Mouse (Mus musculus): ENCODE data around the gene Pgbd1. TPM values are rescaled to one million over a fixed set of nuclear protein-coding genes. Genes with fewer than 3 reads are reported as not detected.

Gene Pgbd1
- polyA plus RNA-seq, 1 experiment from 2014 or later: 0.39 TPM

- WGBS (ENCODE audit: insufficient replicate concordance): 62% methylated on average over 5 of the region's 5 CpGs
- Histone ChIP-seq H3K27ac (ENCODE audit: low read depth) (no peak overlapping the region), H3K27me3 (ENCODE audit: insufficient read depth, low read length) (no peaks in the 10 kb centered on the region), H3K4me3 (ENCODE audit: low read depth, low read length) (no peak overlapping the region), H3K36me3 (replicated peaks; ENCODE audit: insufficient read depth, low read length) (no peaks in the 10 kb centered on the region), H3K4me1 (ENCODE audit: insufficient read depth) (peaks cover 6% of the 10 kb centered on the region; the same call in 1 of the 2 replicates), H3K9me3 (ENCODE audit: low read length) (no peaks in the 10 kb centered on the region), H3K4me2 (ENCODE audit: low read depth, low read length) (no peak overlapping the region), H3K9ac (replicated peaks) (no peak overlapping the region)
- DNase-seq (no peak), ATAC-seq (no peak)
- TF ChIP-seq EP300 (IDR thresholded peaks at IDR 0.05; ENCODE audit: low read depth) (no peak), CTCF (IDR thresholded peaks at IDR 0.05; ENCODE audit: low read depth) (no peak)
Measured at GRCm38 (mm10) chr13:21423301-21423700, 17.6 kb downstream of the Pgbd1 start.

DNA sequence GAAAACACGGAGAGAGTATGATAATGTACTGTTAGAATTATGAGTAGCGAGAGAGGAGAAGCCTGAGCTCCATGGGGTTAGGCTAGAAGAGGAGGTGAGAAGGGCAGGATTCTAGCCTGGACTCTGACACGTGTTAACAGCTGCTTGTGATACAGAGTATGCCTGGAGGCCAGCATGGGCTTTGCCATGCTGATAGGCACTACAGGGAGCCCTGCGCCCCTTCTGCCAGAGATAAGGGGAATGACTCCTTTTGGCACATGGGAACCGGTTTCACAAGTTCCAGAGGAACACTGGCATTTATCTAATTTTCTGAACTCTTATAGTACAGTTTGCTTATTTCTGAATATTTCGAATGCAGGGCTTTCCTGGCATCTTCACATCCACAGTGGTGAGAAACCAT is 22.0 kb downstream of the Pgbd1 start:
- no peak overlapping the region for H3K4me3 ChIP-seq (ENCODE audit: low read depth, low read length)
- peak overlapping the region; percentile 65 for H3K27ac ChIP-seq (ENCODE audit: low read depth)
- TF ChIP-seq CTCF (IDR thresholded peaks at IDR 0.05; ENCODE audit: low read depth) (no peak), EP300 (IDR thresholded peaks at IDR 0.05; ENCODE audit: low read depth) (peak; percentile 91)
- H3K36me3 ChIP-seq (replicated peaks; ENCODE audit: insufficient read depth, low read length): no peaks in the 10 kb centered on the region
- H3K27me3 ChIP-seq (ENCODE audit: insufficient read depth, low read length): no peaks in the 10 kb centered on the region
- DNase-seq (peak; percentile 53), ATAC-seq (peak; percentile 95)
- H3K9me3 ChIP-seq (ENCODE audit: low read length): no peaks in the 10 kb centered on the region
- peak overlapping the region; percentile 30; the same call in 1 of the 2 replicates for H3K4me2 ChIP-seq (ENCODE audit: low read depth, low read length)
- 39% methylated on average over 6 of the region's 6 CpGs for WGBS (ENCODE audit: insufficient replicate concordance)
- peaks cover 22% of the 10 kb centered on the region; the same call in 1 of the 2 replicates for H3K4me1 ChIP-seq (ENCODE audit: insufficient read depth)
- no peak overlapping the region for H3K9ac ChIP-seq (replicated peaks)

- ATAC-seq: no peak
- H3K27ac ChIP-seq (ENCODE audit: low read depth): no peak overlapping the region
- no peaks in the 10 kb centered on the region for H3K9me3 ChIP-seq (ENCODE audit: low read length)
- no peaks in the 10 kb centered on the region for H3K36me3 ChIP-seq (replicated peaks; ENCODE audit: insufficient read depth, low read length)
- TF ChIP-seq CTCF (IDR thresholded peaks at IDR 0.05; ENCODE audit: low read depth): no peak
- TF ChIP-seq EP300 (IDR thresholded peaks at IDR 0.05; ENCODE audit: low read depth): no peak
- DNase-seq: no peak
- no peak overlapping the region for H3K9ac ChIP-seq (replicated peaks)
- H3K4me2 ChIP-seq (ENCODE audit: low read depth, low read length): no peak overlapping the region
- no peaks in the 10 kb centered on the region for H3K27me3 ChIP-seq (ENCODE audit: insufficient read depth, low read length)
- WGBS (ENCODE audit: insufficient replicate concordance): 78% methylated on average over 6 of the region's 6 CpGs
- no peak overlapping the region for H3K4me3 ChIP-seq (ENCODE audit: low read depth, low read length)
- H3K4me1 ChIP-seq (ENCODE audit: insufficient read depth): peaks cover 25% of the 10 kb centered on the region; the same call in 1 of the 2 replicates
Measured at GRCm38 (mm10) chr13:21417298-21418010, 23.4 kb downstream of the Pgbd1 start.

GRCm38 (mm10) chr13:21415750-21416149 is 25.1 kb downstream of the Pgbd1 start:
- Histone ChIP-seq H3K4me1 (ENCODE audit: insufficient read depth) (peaks cover 25% of the 10 kb centered on the region; the same call in 1 of the 2 replicates), H3K9ac (replicated peaks) (no peak overlapping the region)

GRCm38 (mm10) chr13:21415266-21415665 is 25.6 kb downstream of the Pgbd1 start:
- TF ChIP-seq CTCF (IDR thresholded peaks at IDR 0.05; ENCODE audit: low read depth): no peak
- no peak; the same call in 1 of the 2 replicates for TF ChIP-seq EP300 (IDR thresholded peaks at IDR 0.05; ENCODE audit: low read depth)

More at GRCm38 (mm10) chr13:21415750-21416149, 25.1 kb downstream of the Pgbd1 start:
- Histone ChIP-seq H3K4me2 (ENCODE audit: low read depth, low read length) (no peak overlapping the region), H3K9me3 (ENCODE audit: low read length) (no peaks in the 10 kb centered on the region), H3K36me3 (replicated peaks; ENCODE audit: insufficient read depth, low read length) (no peaks in the 10 kb centered on the region), H3K27ac (ENCODE audit: low read depth) (peak overlapping the region; percentile 82; the same call in 1 of the 2 replicates), H3K27me3 (ENCODE audit: insufficient read depth, low read length) (no peaks in the 10 kb centered on the region), H3K4me3 (ENCODE audit: low read depth, low read length) (no peak overlapping the region)
- WGBS (ENCODE audit: insufficient replicate concordance): 74% methylated on average over 2 of the region's 2 CpGs
- TF ChIP-seq CTCF (IDR thresholded peaks at IDR 0.05; ENCODE audit: low read depth) (no peak), EP300 (IDR thresholded peaks at IDR 0.05; ENCODE audit: low read depth) (no peak)
- ATAC-seq: no peak
- no peak for DNase-seq

More at GRCm38 (mm10) chr13:21415266-21415665, 25.6 kb downstream of the Pgbd1 start:
- H3K27me3 ChIP-seq (ENCODE audit: insufficient read depth, low read length): no peaks in the 10 kb centered on the region
- peaks cover 25% of the 10 kb centered on the region; the same call in 1 of the 2 replicates for H3K4me1 ChIP-seq (ENCODE audit: insufficient read depth)
- peak overlapping the region; percentile 61 for H3K4me2 ChIP-seq (ENCODE audit: low read depth, low read length)
- no peak overlapping the region for H3K9ac ChIP-seq (replicated peaks)
- no peak for DNase-seq
- H3K27ac ChIP-seq (ENCODE audit: low read depth): peak overlapping the region; percentile 82
- no peaks in the 10 kb centered on the region for H3K9me3 ChIP-seq (ENCODE audit: low read length)
- WGBS (ENCODE audit: insufficient replicate concordance): 43% methylated on average over 4 of the region's 4 CpGs
- peak; percentile 49 for ATAC-seq
- H3K36me3 ChIP-seq (replicated peaks; ENCODE audit: insufficient read depth, low read length): no peaks in the 10 kb centered on the region
- H3K4me3 ChIP-seq (ENCODE audit: low read depth, low read length): 0 out of 2 replicates have a peak overlapping the region, but pooled peaks have one; percentile 8
